Mouse (Mus musculus) induced T-regulatory cell, adult 2 months (primary cell): ENCODE measurements around the gene Gm20795.
"Not testable (repeated sequence)": the region's sequence is repeated elsewhere in the genome, so short reads cannot be mapped to it uniquely, and the experiment has no call there.

Source experiments
- DNase-seq: peaks from one replicate; pipeline ENCODE4 v3.0.0-alpha.2; 2012; ENCODE audit warnings: low read depth

Gm20795 gene

DNA sequence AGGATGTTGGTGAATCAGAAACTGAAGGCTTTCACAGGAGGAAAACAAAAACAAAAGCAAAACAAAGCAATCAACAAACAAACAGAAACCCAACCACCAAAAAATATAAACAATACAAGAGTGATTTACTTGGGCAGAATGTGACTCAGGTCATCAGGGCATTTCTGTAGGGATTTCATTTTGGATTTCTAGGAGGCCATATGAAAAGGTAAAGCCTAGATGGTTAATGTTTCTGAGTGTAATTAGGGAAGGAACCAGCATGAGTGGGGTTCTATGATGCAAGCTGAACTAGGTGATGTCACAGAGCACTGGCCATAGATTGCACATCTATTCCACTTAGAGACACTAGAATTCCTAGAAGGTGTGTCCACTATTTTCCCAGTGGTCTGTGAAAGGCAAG lies at the start of gene Gm20795:
Gene Gm20795 (plus strand): TSS at position 301 of the 400 bp plus-strand sequence.
- not testable (repeated sequence) for DNase-seq

DNA sequence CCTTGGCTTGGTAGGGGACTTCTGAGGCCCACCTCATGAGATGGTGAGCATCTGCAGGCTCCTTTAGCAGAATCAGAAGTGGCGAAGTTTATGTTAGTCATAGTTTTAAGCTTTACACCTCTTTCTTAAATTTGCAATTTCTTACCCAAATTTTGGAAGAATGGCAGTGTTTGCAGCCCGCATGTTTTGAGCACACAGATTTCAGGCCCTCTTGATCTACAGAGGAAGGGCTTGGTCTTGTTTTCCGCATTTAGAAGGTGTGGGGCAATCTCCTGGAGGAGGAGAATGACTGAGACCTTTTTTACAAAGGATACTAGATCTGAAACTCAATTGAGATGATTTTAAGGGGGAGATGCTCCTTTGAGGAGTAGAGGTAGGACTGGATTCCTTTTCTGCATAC lies 29.0 kb upstream of the Gm20795 start, which contains the start of gene Gm21797:
Gene Gm21797 (minus strand): TSS at position 101 of the 400 bp plus-strand sequence.
- DNase-seq, result not testable (repeated sequence)
